Mouse (Mus musculus) G1E (cell line): Measurements from ENCODE around the gene Hhex.

ENCODE experiments used
- CTCF ChIP-seq: IDR thresholded peaks from 2 replicates; pipeline ENCODE4 v1.5.1; 2012; ENCODE audit warnings: low read depth, low read length, inconsistent platforms, mixed read lengths
- GATA1 ChIP-seq: IDR thresholded peaks from 2 replicates; pipeline ENCODE4 v1.6.1; 2012; ENCODE audit warnings: borderline replicate concordance, low read length, inconsistent platforms, mixed read lengths
- POLR2AphosphoS5 ChIP-seq: IDR thresholded peaks from 2 replicates; pipeline ENCODE4 v1.6.1; 2012; ENCODE audit warnings: low read depth, low read length, inconsistent platforms; ENCODE audit not compliant: insufficient replicate concordance

GRCm38 (mm10) chr19:37440181-37440580, 5.6 kb downstream of the Hhex start:
- no peak for TF ChIP-seq CTCF
- no peak for TF ChIP-seq GATA1
- no peak for TF ChIP-seq POLR2AphosphoS5
